Mouse (Mus musculus): ENCODE measurements around the gene Fam69a.
"Not testable (repeated sequence)": the region's sequence is repeated elsewhere in the genome, so short reads cannot be mapped to it uniquely, and the experiment has no call there.

The Fam69a gene

GRCm38 (mm10) chr5:107904325-107904724 lies 82.6 kb downstream of the Fam69a start:
- DNase-seq (ENCODE audit: low spot score): no peak

GRCm38 (mm10) chr5:107901014-107901615 lies 85.8 kb downstream of the Fam69a start:
- DNase-seq (ENCODE audit: low spot score): no peak

- DNase-seq (ENCODE audit: low spot score): peak; percentile 96
These were observed 86.5 kb downstream of the Fam69a start, which contains the start of gene Rpl5 for GRCm38 (mm10) chr5:107900206-107901013. Gene Rpl5 (plus strand): TSS chr5:107900502.

GRCm38 (mm10) chr5:107896265-107896664 lies 90.6 kb downstream of the Fam69a start:
- DNase-seq (ENCODE audit: low spot score): no peak

- no peak for DNase-seq (ENCODE audit: low spot score)
These were observed 92.2 kb downstream of the Fam69a start for GRCm38 (mm10) chr5:107894676-107895075.

- DNase-seq (ENCODE audit: low spot score): not testable (repeated sequence)
These were observed 95.4 kb downstream of the Fam69a start for GRCm38 (mm10) chr5:107891515-107891914.

GRCm38 (mm10) chr5:107889994-107890888 lies 96.6 kb downstream of the Fam69a start:
- no peak for DNase-seq (ENCODE audit: low spot score)

- no peak for DNase-seq (ENCODE audit: low spot score)
These were observed 106.2 kb downstream of the Fam69a start for GRCm38 (mm10) chr5:107880710-107881109.

- DNase-seq (ENCODE audit: low spot score): no peak
These were observed 109.8 kb downstream of the Fam69a start for GRCm38 (mm10) chr5:107877053-107877452.

GRCm38 (mm10) chr5:107875261-107875611 lies 111.6 kb downstream of the Fam69a start:
- DNase-seq (ENCODE audit: low spot score): no peak

GRCm38 (mm10) chr5:107874561-107875260 lies 112.2 kb downstream of the Fam69a start, which contains the start of gene Evi5:
Gene Evi5 (minus strand): TSS chr5:107875107.
- no peak for DNase-seq (ENCODE audit: low spot score)

GRCm38 (mm10) chr5:107873886-107874302 lies 113.0 kb downstream of the Fam69a start:
- no peak for DNase-seq (ENCODE audit: low spot score)

- DNase-seq (ENCODE audit: low spot score): no peak
These were observed 113.6 kb downstream of the Fam69a start for GRCm38 (mm10) chr5:107873330-107873729.

GRCm38 (mm10) chr5:107869701-107870100 lies 117.2 kb downstream of the Fam69a start:
- DNase-seq (ENCODE audit: low spot score): no peak

GRCm38 (mm10) chr5:107868905-107869424 lies 117.9 kb downstream of the Fam69a start:
- DNase-seq (ENCODE audit: low spot score): peak; percentile 93

- DNase-seq (ENCODE audit: low spot score): peak; percentile 68
These were observed 118.6 kb downstream of the Fam69a start for GRCm38 (mm10) chr5:107867970-107868904.

- DNase-seq (ENCODE audit: low spot score): peak; percentile 7
These were observed 120.5 kb downstream of the Fam69a start for GRCm38 (mm10) chr5:107866127-107867126.

- DNase-seq (ENCODE audit: low spot score): no peak
These were observed 122.9 kb downstream of the Fam69a start for GRCm38 (mm10) chr5:107863971-107864370.

- DNase-seq (ENCODE audit: low spot score): no peak
These were observed 127.9 kb downstream of the Fam69a start for GRCm38 (mm10) chr5:107858963-107859362.
